Mouse (Mus musculus): ENCODE results near the gene Rad18. TPM values are rescaled to one million over a fixed set of nuclear protein-coding genes. Genes with fewer than 3 reads are reported as not detected.

The Rad18 gene
- polyA plus RNA-seq, 1 experiment from 2014 or later: 36.3 TPM

GRCm38 (mm10) chr6:112630291-112630690, 66.2 kb downstream of the Rad18 start:
- H3K36me3 ChIP-seq: peaks cover 42% of the 10 kb centered on the region
- no peaks in the 10 kb centered on the region for H3K27me3 ChIP-seq (ENCODE audit: insufficient read depth, poor library complexity, severe bottlenecking)
- DNase-seq (ENCODE audit: low spot score): no peak
- WGBS: 95% methylated on average over 4 of the region's 4 CpGs
- H3K9me3 ChIP-seq: no peaks in the 10 kb centered on the region
- no peaks in the 10 kb centered on the region for H3K4me1 ChIP-seq (replicated peaks)
- H3K4me3 ChIP-seq: no peak overlapping the region
- H3K27ac ChIP-seq: no peak overlapping the region

GRCm38 (mm10) chr6:112628301-112628700, 68.2 kb downstream of the Rad18 start:
- Histone ChIP-seq H3K27ac (no peak overlapping the region), H3K27me3 (ENCODE audit: insufficient read depth, poor library complexity, severe bottlenecking) (no peaks in the 10 kb centered on the region), H3K4me3 (no peak overlapping the region), H3K9me3 (no peaks in the 10 kb centered on the region), H3K36me3 (peaks cover 51% of the 10 kb centered on the region), H3K4me1 (replicated peaks) (no peaks in the 10 kb centered on the region)
- WGBS: 89% methylated on average over 8 of the region's 8 CpGs
- DNase-seq (ENCODE audit: low spot score): no peak

DNA sequence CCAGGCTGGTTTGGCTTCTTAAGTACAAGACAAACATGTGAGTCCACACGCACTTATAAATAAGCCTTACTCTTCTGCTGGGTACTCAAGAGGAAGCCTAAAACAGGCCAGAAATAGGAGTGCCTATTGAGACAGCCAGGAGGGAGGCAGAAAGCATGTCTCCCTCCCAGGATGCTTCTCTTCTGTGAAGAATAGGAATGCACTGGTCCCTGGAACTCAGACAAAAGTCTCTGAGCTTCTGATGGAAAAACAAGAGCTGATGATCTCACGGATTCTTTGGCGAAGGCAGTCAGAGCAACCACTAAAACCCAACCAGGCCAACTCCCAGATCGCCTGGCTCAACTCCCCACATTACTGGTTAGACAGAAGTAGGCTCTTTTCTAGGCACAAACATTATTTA, 74.2 kb downstream of the Rad18 start:
- peaks cover 46% of the 10 kb centered on the region for H3K36me3 ChIP-seq
- 90% methylated on average over 4 of the region's 4 CpGs for WGBS
- H3K4me3 ChIP-seq: no peak overlapping the region
- H3K27me3 ChIP-seq (ENCODE audit: insufficient read depth, poor library complexity, severe bottlenecking): no peaks in the 10 kb centered on the region
- DNase-seq (ENCODE audit: low spot score): no peak
- H3K9me3 ChIP-seq: no peaks in the 10 kb centered on the region
- H3K4me1 ChIP-seq (replicated peaks): no peaks in the 10 kb centered on the region
- no peak overlapping the region for H3K27ac ChIP-seq

- peaks cover 32% of the 10 kb centered on the region for H3K36me3 ChIP-seq
- no peaks in the 10 kb centered on the region for H3K4me1 ChIP-seq (replicated peaks)
- no peak overlapping the region for H3K27ac ChIP-seq
- no peak for DNase-seq (ENCODE audit: low spot score)
- H3K4me3 ChIP-seq: no peak overlapping the region
- WGBS: 91% methylated on average over 5 of the region's 5 CpGs
- H3K9me3 ChIP-seq: no peaks in the 10 kb centered on the region
- H3K27me3 ChIP-seq (ENCODE audit: insufficient read depth, poor library complexity, severe bottlenecking): no peaks in the 10 kb centered on the region
Measured at GRCm38 (mm10) chr6:112620027-112620426, 76.5 kb downstream of the Rad18 start.

- no peak overlapping the region for H3K27ac ChIP-seq
- DNase-seq (ENCODE audit: low spot score): no peak
- 94% methylated on average over 4 of the region's 4 CpGs for WGBS
Measured at GRCm38 (mm10) chr6:112617728-112618318, 78.7 kb downstream of the Rad18 start.

GRCm38 (mm10) chr6:112609027-112609426, 87.5 kb downstream of the Rad18 start:
- Histone ChIP-seq H3K27me3 (ENCODE audit: insufficient read depth, poor library complexity, severe bottlenecking) (no peaks in the 10 kb centered on the region), H3K4me3 (no peak overlapping the region), H3K36me3 (no peaks in the 10 kb centered on the region), H3K4me1 (replicated peaks) (no peaks in the 10 kb centered on the region), H3K27ac (no peak overlapping the region), H3K9me3 (no peaks in the 10 kb centered on the region)
- DNase-seq (ENCODE audit: low spot score): no peak
- WGBS: 88% methylated on average over 4 of the region's 4 CpGs

More at GRCm38 (mm10) chr6:112617728-112618318, 78.7 kb downstream of the Rad18 start:
- Histone ChIP-seq H3K4me3 (no peak overlapping the region), H3K4me1 (replicated peaks) (no peaks in the 10 kb centered on the region), H3K27me3 (ENCODE audit: insufficient read depth, poor library complexity, severe bottlenecking) (no peaks in the 10 kb centered on the region), H3K36me3 (peaks cover 21% of the 10 kb centered on the region; the same call in 1 of the 2 replicates), H3K9me3 (no peaks in the 10 kb centered on the region)

- no peak overlapping the region for H3K27ac ChIP-seq
- H3K9me3 ChIP-seq: no peaks in the 10 kb centered on the region
- H3K27me3 ChIP-seq (ENCODE audit: insufficient read depth, poor library complexity, severe bottlenecking): no peaks in the 10 kb centered on the region
- DNase-seq (ENCODE audit: low spot score): no peak
- H3K4me1 ChIP-seq (replicated peaks): no peaks in the 10 kb centered on the region
- no peak overlapping the region for H3K4me3 ChIP-seq
- no peaks in the 10 kb centered on the region for H3K36me3 ChIP-seq
Measured at GRCm38 (mm10) chr6:112603866-112604265, 92.6 kb downstream of the Rad18 start.

DNA sequence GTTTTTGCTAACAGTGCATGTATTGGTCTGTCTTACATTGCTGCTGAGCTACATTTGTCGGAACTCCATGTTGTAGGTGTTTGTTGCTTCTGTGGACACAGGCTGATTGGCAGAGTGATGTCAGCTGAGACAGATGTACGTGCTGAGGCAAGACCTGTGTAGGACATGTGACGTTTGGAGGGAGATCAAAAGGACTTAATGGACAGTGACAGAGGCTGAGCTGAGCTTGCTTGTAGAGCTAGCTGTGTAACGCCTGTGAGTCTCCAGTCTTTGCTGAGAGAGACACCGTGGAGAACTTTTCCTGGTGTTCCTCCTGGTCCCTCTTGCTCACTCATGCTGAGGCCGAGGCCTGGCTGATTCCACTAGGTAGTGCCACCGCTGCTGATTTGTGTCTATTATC, 101.5 kb downstream of the Rad18 start:
- H3K4me3 ChIP-seq: no peak overlapping the region
- no peaks in the 10 kb centered on the region for H3K36me3 ChIP-seq
- no peaks in the 10 kb centered on the region for H3K9me3 ChIP-seq
- H3K27ac ChIP-seq: no peak overlapping the region
- H3K4me1 ChIP-seq (replicated peaks): no peaks in the 10 kb centered on the region
- DNase-seq (ENCODE audit: low spot score): no peak
- 90% methylated on average over 7 of the region's 7 CpGs for WGBS
- H3K27me3 ChIP-seq (ENCODE audit: insufficient read depth, poor library complexity, severe bottlenecking): no peaks in the 10 kb centered on the region

DNA sequence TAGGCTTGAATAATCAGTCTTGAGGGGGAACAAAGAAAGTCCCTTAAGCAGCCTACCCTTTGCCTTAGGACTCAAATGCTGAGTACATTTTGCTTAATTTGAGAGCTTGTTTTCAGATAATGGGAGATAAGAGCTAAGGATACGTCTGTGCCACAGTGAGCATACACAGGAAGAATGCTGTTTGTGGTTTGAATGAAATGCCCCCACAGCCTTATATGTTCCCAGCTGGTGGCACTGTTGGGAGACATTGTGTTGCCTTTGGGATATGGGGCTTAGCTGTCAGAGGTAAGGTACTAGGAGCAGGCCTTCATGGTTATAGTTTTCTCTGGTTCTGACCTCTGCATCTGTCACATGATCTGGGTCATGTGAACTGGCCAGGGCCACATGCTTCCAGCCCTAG, 108.6 kb downstream of the Rad18 start:
- Histone ChIP-seq H3K4me1 (replicated peaks) (no peaks in the 10 kb centered on the region), H3K9me3 (no peaks in the 10 kb centered on the region), H3K36me3 (no peaks in the 10 kb centered on the region), H3K27ac (no peak overlapping the region), H3K4me3 (no peak overlapping the region), H3K27me3 (ENCODE audit: insufficient read depth, poor library complexity, severe bottlenecking) (no peaks in the 10 kb centered on the region)
- DNase-seq (ENCODE audit: low spot score): no peak
- 73% methylated on average over 1 of the region's 1 CpGs for WGBS

GRCm38 (mm10) chr6:112586999-112587398, 109.5 kb downstream of the Rad18 start:
- H3K36me3 ChIP-seq: no peaks in the 10 kb centered on the region
- no peaks in the 10 kb centered on the region for H3K9me3 ChIP-seq
- 82% methylated on average over 4 of the region's 4 CpGs for WGBS
- no peak overlapping the region for H3K4me3 ChIP-seq
- H3K27me3 ChIP-seq (ENCODE audit: insufficient read depth, poor library complexity, severe bottlenecking): no peaks in the 10 kb centered on the region
- DNase-seq (ENCODE audit: low spot score): no peak
- no peak overlapping the region for H3K27ac ChIP-seq
- no peaks in the 10 kb centered on the region for H3K4me1 ChIP-seq (replicated peaks)

DNA sequence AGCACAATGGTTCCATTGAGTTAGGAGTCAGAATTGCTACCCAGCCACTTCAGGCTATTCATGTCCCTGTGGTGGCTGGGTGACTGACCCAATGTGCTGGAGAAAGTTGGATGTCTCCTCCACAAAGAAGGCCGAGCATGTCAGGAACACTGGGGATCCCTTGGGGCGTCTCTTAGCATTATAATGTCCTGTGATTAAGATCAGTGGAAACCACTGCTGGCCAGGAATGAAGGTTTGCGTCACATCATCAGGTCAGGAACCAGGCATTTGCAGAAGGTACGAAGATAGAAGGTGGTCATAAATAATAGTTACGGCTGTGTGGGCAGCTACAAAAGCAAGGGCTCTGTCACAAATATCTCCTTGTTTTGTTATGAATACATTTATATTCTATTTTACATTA, 111.5 kb downstream of the Rad18 start:
- 84% methylated on average over 5 of the region's 5 CpGs for WGBS
- Histone ChIP-seq H3K4me1 (replicated peaks) (no peaks in the 10 kb centered on the region), H3K36me3 (no peaks in the 10 kb centered on the region), H3K27ac (no peak overlapping the region), H3K27me3 (ENCODE audit: insufficient read depth, poor library complexity, severe bottlenecking) (no peaks in the 10 kb centered on the region), H3K4me3 (no peak overlapping the region), H3K9me3 (no peaks in the 10 kb centered on the region)
- no peak for DNase-seq (ENCODE audit: low spot score)

- DNase-seq (ENCODE audit: low spot score): no peak
- no peaks in the 10 kb centered on the region for H3K36me3 ChIP-seq
Measured at GRCm38 (mm10) chr6:112582022-112582421, 114.5 kb downstream of the Rad18 start.

GRCm38 (mm10) chr6:112577198-112577597, 119.3 kb downstream of the Rad18 start:
- no peaks in the 10 kb centered on the region for H3K4me1 ChIP-seq (replicated peaks)
- H3K4me3 ChIP-seq: no peak overlapping the region
- DNase-seq (ENCODE audit: low spot score): no peak
- no peaks in the 10 kb centered on the region for H3K36me3 ChIP-seq
- 76% methylated on average over 5 of the region's 5 CpGs for WGBS
- H3K27me3 ChIP-seq (ENCODE audit: insufficient read depth, poor library complexity, severe bottlenecking): no peaks in the 10 kb centered on the region
- H3K27ac ChIP-seq: no peak overlapping the region
- H3K9me3 ChIP-seq: no peaks in the 10 kb centered on the region

More at GRCm38 (mm10) chr6:112582022-112582421, 114.5 kb downstream of the Rad18 start:
- H3K9me3 ChIP-seq: no peaks in the 10 kb centered on the region
- WGBS: 76% methylated on average over 4 of the region's 4 CpGs
- H3K27ac ChIP-seq: no peak overlapping the region
- no peaks in the 10 kb centered on the region for H3K27me3 ChIP-seq (ENCODE audit: insufficient read depth, poor library complexity, severe bottlenecking)
- H3K4me3 ChIP-seq: no peak overlapping the region
- no peaks in the 10 kb centered on the region for H3K4me1 ChIP-seq (replicated peaks)

DNA sequence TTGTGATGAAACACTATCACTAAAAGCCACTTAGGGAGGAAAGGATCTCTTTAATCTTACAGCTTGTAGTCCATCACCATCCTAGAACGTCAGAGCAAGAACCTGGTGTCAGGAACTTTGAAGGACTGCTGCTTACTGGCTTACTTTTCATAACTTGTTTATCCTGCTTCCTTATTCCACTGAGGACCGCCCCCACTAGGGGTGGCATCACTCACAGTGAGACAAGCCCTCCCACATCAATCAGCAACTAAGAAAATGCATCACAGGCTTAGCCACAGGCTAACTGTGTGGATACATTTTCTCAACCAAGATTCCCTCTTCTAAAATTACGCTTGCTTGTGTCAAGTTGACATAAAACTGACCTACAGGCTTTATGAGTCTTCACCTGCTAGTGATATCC, 121.9 kb downstream of the Rad18 start:
- no peaks in the 10 kb centered on the region for H3K9me3 ChIP-seq
- no peaks in the 10 kb centered on the region for H3K27me3 ChIP-seq (ENCODE audit: insufficient read depth, poor library complexity, severe bottlenecking)
- no peaks in the 10 kb centered on the region for H3K36me3 ChIP-seq
- no peak overlapping the region for H3K4me3 ChIP-seq
- no peak for DNase-seq (ENCODE audit: low spot score)
- H3K27ac ChIP-seq: no peak overlapping the region
- H3K4me1 ChIP-seq (replicated peaks): no peaks in the 10 kb centered on the region
- WGBS: 86% methylated on average over 3 of the region's 3 CpGs

Data from hindbrain, embryonic 10.5 days (tissue).